Mouse (Mus musculus) kidney, adult 11 months (tissue): Measurements from ENCODE around the gene Arl8a.
A peak's percentile ranks its signal among the peaks of the same experiment; 100 is the strongest.

ENCODE experiments used
- DNase-seq: peaks from one replicate; pipeline ENCODE4 v3.0.0; 2022

The Arl8a gene

DNA sequence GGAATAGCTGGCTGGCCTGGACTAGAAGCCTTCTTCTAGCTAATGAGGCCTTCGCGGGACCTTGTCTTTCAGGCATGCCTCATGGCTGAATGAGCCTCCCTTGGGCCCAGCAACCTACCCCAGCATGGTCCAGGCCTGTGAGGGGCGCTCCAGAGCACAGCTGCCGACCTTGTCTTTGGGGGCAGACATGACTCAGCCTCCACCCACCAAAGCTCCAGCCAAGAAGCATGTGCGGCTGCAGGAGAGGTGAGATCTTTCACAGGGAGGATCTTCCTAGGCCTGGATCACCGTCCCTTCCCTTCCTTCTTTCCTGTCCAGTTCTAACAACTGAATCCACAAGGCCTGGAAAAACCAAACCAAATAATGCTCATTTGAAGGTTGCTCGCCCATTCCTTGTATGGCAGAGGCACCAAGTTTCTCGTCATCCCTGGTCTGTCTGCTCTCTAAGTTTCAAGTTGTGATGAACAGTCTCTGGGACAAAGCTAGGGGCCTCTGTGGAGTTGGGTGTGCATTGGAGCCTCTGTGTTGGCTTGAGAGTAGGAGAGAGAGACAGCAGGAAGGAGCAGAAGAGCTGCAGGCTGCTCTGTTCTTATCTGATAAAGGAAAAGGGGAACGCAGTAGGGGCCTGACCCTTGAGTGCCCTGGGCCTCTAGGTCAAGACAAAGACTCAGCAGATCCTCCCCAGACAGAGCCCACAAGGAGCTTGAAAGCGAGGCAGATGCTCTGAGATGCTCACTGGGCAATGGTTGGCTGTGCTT, 12.8 kb upstream of the Arl8a start:
- no peak for DNase-seq

DNA sequence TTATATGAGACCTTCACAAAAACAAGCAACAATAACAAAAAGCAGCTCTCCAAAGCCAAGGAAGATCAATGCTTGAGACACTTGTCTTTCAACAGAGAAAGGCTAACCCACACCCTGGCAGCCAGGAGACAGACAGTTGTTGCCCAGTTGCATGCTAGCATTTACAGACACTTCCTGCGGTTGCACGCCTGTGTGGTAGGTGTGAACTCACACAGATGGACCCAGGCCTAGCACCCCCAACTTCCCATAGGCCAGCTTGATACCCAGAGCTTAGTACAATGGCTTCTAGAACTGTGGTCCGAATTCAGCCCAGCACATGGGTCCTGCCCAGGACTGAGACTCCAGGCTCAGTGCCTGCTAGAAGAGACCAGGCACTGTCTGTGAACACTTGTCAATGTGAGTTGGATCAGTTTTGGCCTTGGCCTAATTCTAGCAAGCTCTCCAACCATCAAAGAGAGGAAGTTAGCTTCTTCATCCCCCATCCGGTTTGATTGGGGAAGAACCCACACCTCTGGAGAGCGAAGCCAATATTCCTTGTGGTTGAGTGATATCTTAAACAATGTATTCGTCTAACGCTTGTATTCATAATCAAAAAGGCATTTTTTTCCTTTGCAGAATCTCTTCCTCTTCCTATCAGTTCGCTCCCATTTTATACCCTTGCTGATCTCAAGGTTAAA, 11.4 kb upstream of the Arl8a start:
- no peak for DNase-seq

DNA sequence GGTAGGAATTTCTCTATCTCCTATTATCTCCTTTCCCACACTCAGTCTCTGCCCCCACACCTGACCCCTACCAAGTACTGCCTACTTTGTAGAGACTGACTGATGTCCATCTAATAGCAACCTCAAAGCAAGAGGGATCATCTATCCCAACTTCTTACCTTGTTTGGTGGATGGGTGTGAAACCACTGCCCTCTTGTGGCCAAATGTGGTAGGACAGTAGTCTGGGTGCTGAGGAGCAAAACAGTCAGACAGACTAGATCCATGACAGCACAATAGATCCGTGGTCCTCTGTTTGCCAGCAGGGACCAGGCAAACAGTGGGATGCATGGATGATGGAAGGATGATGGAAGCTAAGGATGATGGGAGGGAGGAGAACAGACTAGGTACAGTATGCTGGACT, 10.1 kb upstream of the Arl8a start:
- DNase-seq = no peak

- DNase-seq = no peak
These were observed 6.7 kb upstream of the Arl8a start for GRCm38 (mm10) chr1:135139906-135140305.

GRCm38 (mm10) chr1:135142452-135142851, 4.2 kb upstream of the Arl8a start:
- no peak for DNase-seq

DNA sequence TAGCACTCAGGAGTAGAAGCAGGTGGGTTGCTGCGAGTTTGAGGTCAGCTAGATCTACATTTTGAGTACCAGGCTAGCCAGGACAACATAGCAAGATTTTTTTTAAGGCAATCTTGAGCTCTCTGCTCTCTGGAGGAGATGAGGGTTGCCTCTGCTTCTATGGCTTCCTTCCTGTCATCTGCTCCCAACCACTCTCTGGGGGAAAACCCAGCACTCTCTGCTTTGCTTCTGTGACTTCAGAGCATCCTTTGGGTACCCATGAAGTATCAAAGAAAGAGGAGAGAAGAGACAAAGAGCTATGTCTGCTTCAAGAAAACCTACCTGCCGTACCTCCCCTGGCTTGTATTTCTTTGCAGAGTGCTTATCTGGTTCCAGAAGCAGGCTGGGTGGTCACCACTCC, 2.7 kb upstream of the Arl8a start:
- DNase-seq = no peak

- DNase-seq = peak; percentile 93
These were observed 500 bp downstream of the Arl8a start for GRCm38 (mm10) chr1:135146946-135147701.

DNA sequence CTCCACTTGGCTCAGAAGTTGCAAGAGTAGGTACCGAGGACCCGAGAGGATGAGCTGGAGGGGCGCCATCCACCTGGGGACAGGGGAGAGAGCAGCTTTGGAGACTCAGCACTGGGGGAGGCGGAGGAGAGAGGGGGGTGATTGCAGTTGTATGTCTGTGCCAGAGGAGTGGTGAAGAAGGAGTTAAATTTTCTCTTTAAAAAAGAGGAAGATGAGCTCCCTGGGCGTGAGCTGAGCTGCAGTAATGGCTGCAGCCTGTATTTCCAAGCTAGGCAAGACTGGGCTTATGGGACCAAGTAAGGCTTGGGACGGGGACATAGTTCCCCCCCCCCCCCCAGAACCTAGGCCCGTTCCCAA, 1.1 kb downstream of the Arl8a start:
- DNase-seq = no peak

GRCm38 (mm10) chr1:135148476-135148875, 1.9 kb downstream of the Arl8a start:
- DNase-seq = no peak

- DNase-seq = no peak
These were observed 2.4 kb downstream of the Arl8a start for GRCm38 (mm10) chr1:135148996-135149395.

GRCm38 (mm10) chr1:135154011-135154410, 7.4 kb downstream of the Arl8a start:
- no peak for DNase-seq

DNA sequence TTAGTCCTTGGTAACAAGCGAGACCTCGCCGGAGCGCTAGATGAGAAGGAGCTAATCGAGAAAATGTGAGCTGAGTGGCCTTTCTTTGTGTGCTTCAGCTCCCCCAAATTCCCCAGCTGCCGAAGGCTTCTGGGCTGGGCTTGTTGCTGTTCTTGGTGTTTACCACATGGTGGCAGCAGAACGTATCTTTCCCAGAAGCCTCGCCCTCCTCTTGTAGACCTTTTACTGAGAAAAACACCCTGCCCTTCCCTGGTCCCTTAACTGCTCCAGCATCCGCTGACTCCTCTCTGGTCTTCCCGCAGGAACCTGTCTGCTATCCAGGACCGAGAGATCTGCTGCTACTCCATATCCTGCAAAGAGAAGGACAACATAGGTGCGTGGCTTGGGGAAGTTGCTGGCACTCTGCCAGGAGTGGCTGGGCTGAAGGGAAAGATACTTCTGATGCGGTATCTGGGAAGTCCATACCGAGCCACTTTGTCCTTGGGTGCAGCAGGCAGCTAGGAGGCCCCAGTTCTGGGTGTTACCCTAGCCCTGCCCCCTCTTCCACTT, 7.9 kb downstream of the Arl8a start:
- DNase-seq = peak; percentile 72

GRCm38 (mm10) chr1:135156300-135156699, 9.7 kb downstream of the Arl8a start:
- no peak for DNase-seq

GRCm38 (mm10) chr1:135158633-135159032, 12.0 kb downstream of the Arl8a start:
- DNase-seq = no peak

DNA sequence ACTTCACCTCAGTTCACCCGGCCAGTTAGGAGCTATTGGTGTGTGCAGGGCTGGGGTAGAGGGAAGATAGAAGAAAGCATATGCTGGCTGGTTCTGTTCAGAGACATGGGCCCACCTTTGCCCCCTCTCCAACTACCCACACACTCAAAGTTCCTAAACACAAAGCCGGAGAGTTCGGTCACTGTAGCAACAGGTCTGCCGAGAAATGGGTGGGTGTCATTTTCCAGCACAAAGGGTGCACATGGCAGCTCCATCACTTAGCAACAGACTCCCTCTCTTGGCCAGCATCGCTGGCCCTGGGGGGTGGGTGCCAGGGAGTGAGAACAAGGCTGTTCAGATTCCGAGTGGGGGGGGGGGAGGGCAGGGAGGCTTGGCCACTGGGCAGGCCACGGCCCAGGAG, 12.4 kb downstream of the Arl8a start:
- no peak for DNase-seq

- no peak for DNase-seq
These were observed 13.0 kb downstream of the Arl8a start for GRCm38 (mm10) chr1:135159556-135160123.

GRCm38 (mm10) chr1:135160411-135161050, 13.9 kb downstream of the Arl8a start:
- DNase-seq = no peak

DNA sequence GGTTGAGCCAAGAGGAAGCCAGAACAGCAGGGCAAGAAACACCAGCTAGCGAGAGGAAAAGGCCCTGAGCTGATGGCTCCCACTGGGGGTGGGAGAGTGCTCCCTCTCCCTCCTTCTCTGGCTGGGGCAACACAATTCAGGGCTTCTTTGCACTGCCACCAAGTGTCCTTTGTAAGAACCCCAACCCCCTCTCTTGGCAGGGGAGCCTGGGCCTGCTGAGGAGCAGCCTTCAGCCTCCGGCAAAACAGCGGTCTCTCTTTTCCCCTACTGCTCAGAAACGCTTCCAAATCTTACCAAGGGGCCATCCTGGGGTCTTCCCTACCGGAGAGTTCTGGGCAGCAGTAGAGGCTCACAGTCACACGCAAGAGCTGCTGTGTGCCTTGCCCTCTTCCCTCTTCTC, 16.1 kb downstream of the Arl8a start:
- DNase-seq = no peak

DNA sequence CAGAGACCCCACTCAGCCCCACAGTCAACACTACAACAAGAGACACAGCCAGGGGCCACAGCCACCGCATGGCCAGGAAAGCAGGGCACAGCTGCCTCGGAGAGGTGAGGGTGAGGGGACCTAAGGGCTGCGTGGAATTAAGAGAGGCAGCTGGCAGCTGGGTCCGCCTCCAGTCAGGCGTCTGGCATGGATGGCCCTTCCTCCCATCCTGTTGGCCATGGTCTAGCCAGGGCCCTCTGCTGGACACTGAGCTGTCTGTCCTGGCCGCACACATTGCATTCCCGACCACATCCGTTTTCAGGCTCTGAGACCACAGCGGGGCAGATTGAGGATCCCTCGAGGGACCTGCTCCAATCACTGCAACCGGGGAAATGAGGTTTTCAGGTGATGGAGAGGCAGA, 20.8 kb downstream of the Arl8a start, which contains the start of gene Gpr37l1:
Gpr37l1 (minus strand) TSS at position 247 of the 400 bp plus-strand sequence.
- no peak for DNase-seq

DNA sequence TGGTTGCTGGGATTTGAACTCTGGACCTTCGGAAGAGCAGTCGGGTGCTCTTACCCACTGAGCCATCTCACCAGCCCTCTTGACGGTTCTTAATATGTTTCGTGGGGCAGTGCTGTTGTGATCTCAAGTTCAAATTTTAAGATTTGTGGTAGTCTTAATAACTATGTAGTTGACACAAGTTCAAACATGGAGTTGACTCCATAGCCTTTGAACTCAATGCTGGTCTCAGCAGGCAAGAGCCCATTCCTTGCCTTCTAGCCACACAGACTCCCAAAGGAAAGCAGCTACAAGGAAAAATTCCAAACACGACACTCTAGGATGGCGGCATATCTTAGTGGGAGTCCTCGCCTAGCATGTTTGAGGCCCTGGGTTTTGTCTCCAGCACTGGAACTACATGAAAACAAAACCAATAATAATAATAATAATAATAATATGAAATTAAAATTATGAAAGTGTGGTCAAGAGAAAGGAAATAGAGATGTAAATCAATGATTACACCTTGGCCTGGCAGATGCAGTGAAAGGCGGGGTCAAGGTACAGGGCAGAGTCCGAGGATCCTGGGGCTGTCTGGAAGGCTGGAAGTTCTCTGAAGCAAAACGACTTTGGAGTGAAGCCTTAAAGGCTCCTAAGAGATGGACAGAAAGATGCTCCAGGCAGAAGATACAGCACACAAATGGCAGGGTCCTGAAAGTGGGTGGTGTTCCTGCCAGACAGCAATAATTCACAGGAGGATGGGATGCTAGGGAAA, 22.0 kb downstream of the Arl8a start:
- DNase-seq = peak; percentile 76

- DNase-seq = peak; percentile 84
These were observed 23.1 kb downstream of the Arl8a start for GRCm38 (mm10) chr1:135169556-135170224.
